Mouse (Mus musculus): ENCODE results near the gene Mcm3. TPM values are rescaled to one million over a fixed set of nuclear protein-coding genes. Genes with fewer than 3 reads are reported as not detected.

The Mcm3 gene
- total and polyA plus RNA-seq, 2 experiments from 2014 or later = 11.3 to 13.7 TPM

DNA sequence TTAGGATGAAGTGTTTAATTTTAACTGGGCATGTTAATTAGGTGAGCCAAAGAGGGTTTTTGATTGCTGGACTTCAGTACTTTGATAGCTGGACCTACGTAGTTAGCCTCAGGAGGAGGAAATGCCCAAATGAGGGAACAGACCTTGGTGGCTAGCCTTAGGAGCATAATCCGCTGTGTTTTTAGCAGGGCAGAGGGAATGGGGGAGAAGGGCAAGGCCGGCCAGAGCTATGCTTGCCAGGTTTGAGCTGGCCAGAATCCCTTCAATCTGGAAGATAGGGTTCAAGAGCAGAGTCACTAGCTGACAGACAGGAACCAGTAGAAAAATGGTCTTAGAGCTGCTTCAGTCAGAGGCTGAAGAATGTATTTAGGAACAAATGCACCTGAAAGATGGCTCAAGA lies 62.5 kb downstream of the Mcm3 start:
- H3K27me3 ChIP-seq (ENCODE audit: insufficient read depth, low read length) = no peaks in the 10 kb centered on the region
- DNase-seq (no peak), ATAC-seq (no peak)
- TF ChIP-seq CTCF (IDR thresholded peaks at IDR 0.05; ENCODE audit: low read depth) = no peak
- no peaks in the 10 kb centered on the region for H3K36me3 ChIP-seq (ENCODE audit: insufficient read depth)
- no peaks in the 10 kb centered on the region for H3K9me3 ChIP-seq (ENCODE audit: low read length)
- H3K4me1 ChIP-seq (ENCODE audit: insufficient read depth) = no peaks in the 10 kb centered on the region
- H3K4me3 ChIP-seq (ENCODE audit: low read depth, low read length) = no peak overlapping the region
- no peak overlapping the region for H3K27ac ChIP-seq (ENCODE audit: low read depth, low read length)
- no peak overlapping the region for H3K9ac ChIP-seq
- 89% methylated on average over 3 of the region's 3 CpGs for WGBS
- no peak overlapping the region for H3K4me2 ChIP-seq (ENCODE audit: low read depth)

DNA sequence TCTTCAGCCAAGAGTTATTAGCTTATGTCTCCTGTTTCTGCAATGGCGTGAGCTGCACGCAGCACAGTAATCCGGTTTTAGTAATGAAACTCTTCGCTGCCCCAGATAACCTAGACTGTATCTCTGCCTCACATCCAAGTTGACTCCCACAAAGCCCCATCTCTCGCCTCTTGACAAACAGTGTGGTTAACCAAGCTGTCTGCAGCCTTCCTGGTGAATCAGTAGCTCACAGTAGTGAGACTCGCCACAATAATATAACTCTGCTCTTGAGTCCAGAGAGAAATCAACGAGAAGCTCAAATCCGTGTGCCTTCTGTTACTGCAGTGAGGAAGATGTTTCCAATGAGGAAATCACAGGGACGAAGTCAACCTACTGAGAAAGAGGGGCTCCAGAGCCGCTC lies 65.7 kb downstream of the Mcm3 start:
- Histone ChIP-seq H3K27ac (ENCODE audit: low read depth, low read length) (no peak overlapping the region), H3K4me1 (ENCODE audit: insufficient read depth) (no peaks in the 10 kb centered on the region), H3K9ac (no peak overlapping the region), H3K9me3 (ENCODE audit: low read length) (no peaks in the 10 kb centered on the region), H3K4me2 (ENCODE audit: low read depth) (no peak overlapping the region), H3K36me3 (ENCODE audit: insufficient read depth) (no peaks in the 10 kb centered on the region), H3K4me3 (ENCODE audit: low read depth, low read length) (no peak overlapping the region), H3K27me3 (ENCODE audit: insufficient read depth, low read length) (no peaks in the 10 kb centered on the region)
- ATAC-seq (no peak), DNase-seq (no peak)
- TF ChIP-seq CTCF (IDR thresholded peaks at IDR 0.05; ENCODE audit: low read depth) = no peak
- WGBS = 92% methylated on average over 10 of the region's 10 CpGs

Other genes with a start within 250 kb of the Mcm3 start
- gene Pkhd1, start 202.2 kb downstream of the Mcm3 start, total RNA-seq (2014; rRNA removed) = 0.05 TPM in 1 of 2 replicates, not detected in the other
- gene Pkhd1, start 202.2 kb downstream of the Mcm3 start, polyA plus RNA-seq (2015; fragmentation: Nextera tagmentation; extraction: Ambion mirVana) = 0.01 TPM in 1 of 2 replicates, not detected in the other
- not detected in 2 replicates for gene Il17a, start 89.4 kb downstream of the Mcm3 start, total RNA-seq (2014; rRNA removed)
- gene Il17a, start 89.4 kb downstream of the Mcm3 start, polyA plus RNA-seq (2015; fragmentation: Nextera tagmentation; extraction: Ambion mirVana) = not detected in 2 replicates
- not detected in 2 replicates for gene Il17f, start 29.7 kb downstream of the Mcm3 start, total RNA-seq (2014; rRNA removed)
- not detected in 2 replicates for gene Il17f, start 29.7 kb downstream of the Mcm3 start, polyA plus RNA-seq (2015; fragmentation: Nextera tagmentation; extraction: Ambion mirVana)
- 45.5 and 55.9 TPM in 2 replicates for gene Paqr8, start 70.3 kb upstream of the Mcm3 start, total RNA-seq (2014; rRNA removed)
- 14.9 and 25.8 TPM in 2 replicates for gene Paqr8, start 70.3 kb upstream of the Mcm3 start, polyA plus RNA-seq (2015; fragmentation: Nextera tagmentation; extraction: Ambion mirVana)
- gene Efhc1, start 131.3 kb upstream of the Mcm3 start, total RNA-seq (2014; rRNA removed) = 3.0 and 7.6 TPM in 2 replicates
- gene Efhc1, start 131.3 kb upstream of the Mcm3 start, polyA plus RNA-seq (2015; fragmentation: Nextera tagmentation; extraction: Ambion mirVana) = 2.2 and 3.1 TPM in 2 replicates

Measured in forebrain, postnatal 0 days (tissue).